Mouse (Mus musculus) hindbrain, embryonic 15.5 days (tissue): ENCODE data around the gene Paqr8. TPM values are rescaled to one million over a fixed set of nuclear protein-coding genes. Genes with fewer than 3 reads are reported as not detected.
A peak's percentile ranks its signal among the peaks of the same experiment; 100 is the strongest.

ENCODE experiments used
- ATAC-seq: fragments of 200-750 bp; cut with Nextera tagmentation; 2 replicates; pipeline ENCODE4 v1.8.0; 2017; ENCODE audit warnings: low read depth, moderate number of reproducible peaks, moderate TSS enrichment; ENCODE audit not compliant: low FRiP score
- H3K27ac ChIP-seq: fragments of 300-500 bp; sonication (generic); replicated peaks from 2 replicates; pipeline ENCODE4 v1.5.1; 2015; ENCODE audit warnings: mild to moderate bottlenecking, inconsistent platforms
- H3K27me3 ChIP-seq: fragments of 300-500 bp; sonication (generic); 2 replicates; pipeline ENCODE4 v1.6.1; 2015; ENCODE audit warnings: control low read depth, inconsistent platforms
- H3K36me3 ChIP-seq: fragments of 300-500 bp; sonication (generic); 2 replicates; pipeline ENCODE4 v1.6.1; 2015; ENCODE audit warnings: control low read depth, inconsistent platforms
- H3K4me1 ChIP-seq: fragments of 300-500 bp; sonication (generic); replicated peaks from 2 replicates; pipeline ENCODE4 v1.6.1; 2015; ENCODE audit warnings: control low read depth, inconsistent platforms
- H3K4me2 ChIP-seq: fragments of 300-500 bp; sonication (generic); 2 replicates; pipeline ENCODE4 v1.6.1; 2015; ENCODE audit warnings: moderate library complexity, mild to moderate bottlenecking, inconsistent platforms
- H3K4me3 ChIP-seq: fragments of 300-500 bp; sonication (generic); 2 replicates; pipeline ENCODE4 v1.5.1; 2015; ENCODE audit warnings: mild to moderate bottlenecking, inconsistent platforms
- H3K9ac ChIP-seq: fragments of 300-500 bp; sonication (generic); 2 replicates; pipeline ENCODE4 v1.6.1; 2015; ENCODE audit warnings: inconsistent platforms
- H3K9me3 ChIP-seq: fragments of 300-500 bp; sonication (generic); 2 replicates; pipeline ENCODE4 v1.6.1; 2016; ENCODE audit warnings: control low read depth, inconsistent platforms
- WGBS: fragments of 180-500 bp; shearing (Covaris S2); methylation state at CpG from one replicate; pipeline ENCODE4 v1.1.7; 2015; 5-methylcytosine and 5-hydroxymethylcytosine counted together
- polyA plus RNA-seq: library from polyadenylated mRNA; unstranded; fragments of >200 nt; fragmentation: Nextera tagmentation; extraction: Ambion mirVana; gene quantifications from 2 replicates; pipeline ENCODE4 v1.2.1, GENCODE M21; 2015

Gene Paqr8
- polyA plus RNA-seq, 1 experiment from 2014 or later: 38.6 TPM

GRCm38 (mm10) chr1:20981764-20982163 is 91.4 kb downstream of the Paqr8 start:
- WGBS: 89% methylated on average over 6 of the region's 6 CpGs
- Histone ChIP-seq H3K27me3 (no peaks in the 10 kb centered on the region), H3K4me1 (no peaks in the 10 kb centered on the region), H3K4me2 (no peak overlapping the region), H3K27ac (no peak overlapping the region), H3K9me3 (no peaks in the 10 kb centered on the region), H3K4me3 (no peak overlapping the region), H3K36me3 (no peaks in the 10 kb centered on the region), H3K9ac (no peak overlapping the region)
- ATAC-seq: no peak

- H3K4me1 ChIP-seq: no peaks in the 10 kb centered on the region
- H3K36me3 ChIP-seq: no peaks in the 10 kb centered on the region
- no peak for ATAC-seq
- no peak overlapping the region for H3K4me3 ChIP-seq
- no peak overlapping the region for H3K27ac ChIP-seq
- no peaks in the 10 kb centered on the region for H3K9me3 ChIP-seq
- H3K27me3 ChIP-seq: no peaks in the 10 kb centered on the region
- H3K4me2 ChIP-seq: no peak overlapping the region
- no peak overlapping the region for H3K9ac ChIP-seq
- WGBS: 77% methylated on average over 2 of the region's 2 CpGs
These were observed 93.7 kb downstream of the Paqr8 start for GRCm38 (mm10) chr1:20984103-20984502.

GRCm38 (mm10) chr1:20984582-20984981 is 94.2 kb downstream of the Paqr8 start:
- H3K4me1 ChIP-seq: no peaks in the 10 kb centered on the region
- H3K9ac ChIP-seq: no peak overlapping the region
- 49% methylated on average over 4 of the region's 4 CpGs for WGBS
- no peaks in the 10 kb centered on the region for H3K9me3 ChIP-seq
- no peaks in the 10 kb centered on the region for H3K36me3 ChIP-seq
- H3K4me3 ChIP-seq: no peak overlapping the region
- H3K4me2 ChIP-seq: no peak overlapping the region
- ATAC-seq: peak; percentile 69; the same call in 1 of the 2 replicates
- H3K27ac ChIP-seq: no peak overlapping the region
- H3K27me3 ChIP-seq: no peaks in the 10 kb centered on the region

GRCm38 (mm10) chr1:20986378-20987056 is 96.1 kb downstream of the Paqr8 start:
- H3K27ac ChIP-seq: no peak overlapping the region
- no peak overlapping the region for H3K4me3 ChIP-seq
- no peaks in the 10 kb centered on the region for H3K9me3 ChIP-seq
- H3K9ac ChIP-seq: no peak overlapping the region
- H3K4me2 ChIP-seq: no peak overlapping the region
- H3K4me1 ChIP-seq: no peaks in the 10 kb centered on the region
- ATAC-seq: 0 out of 2 replicates have a peak, but pooled peaks have one; percentile 27
- H3K36me3 ChIP-seq: no peaks in the 10 kb centered on the region
- WGBS: 60% methylated on average over 10 of the region's 10 CpGs
- H3K27me3 ChIP-seq: no peaks in the 10 kb centered on the region

Other genes starting within 250 kb of the Paqr8 start
- not detected in 2 replicates for gene Il17a, start 159.7 kb upstream of the Paqr8 start, polyA plus RNA-seq
- gene Il17f, start 100.0 kb upstream of the Paqr8 start, polyA plus RNA-seq: 0.18 TPM in 1 of 2 replicates, not detected in the other
- gene Mcm3, start 70.3 kb upstream of the Paqr8 start, polyA plus RNA-seq: 25.9 and 29.2 TPM in 2 replicates
- 2.9 and 3.6 TPM in 2 replicates for gene Efhc1, start 61.0 kb downstream of the Paqr8 start, polyA plus RNA-seq
- gene Tram2, start 188.6 kb downstream of the Paqr8 start, polyA plus RNA-seq: 2.1 and 2.2 TPM in 2 replicates